Mouse (Mus musculus): ENCODE measurements around the gene Mtfp1.

- TF ChIP-seq CTCF (conservative IDR thresholded peaks at IDR 0.05; ENCODE audit: low read length) (no peak), POU5F1 (IDR thresholded peaks at IDR 0.05; ENCODE audit: borderline replicate concordance, low read length) (no peak)
Measured at GRCm38 (mm10) chr11:4076633-4077032, 18.6 kb downstream of the Mtfp1 start.

All from E14TG2a.4 (cell line).